Mouse (Mus musculus): ENCODE measurements around the gene Lingo2. TPM values are rescaled to one million over a fixed set of nuclear protein-coding genes. Genes with fewer than 3 reads are reported as not detected.
"Not testable (repeated sequence)": the region's sequence is repeated elsewhere in the genome, so short reads cannot be mapped to it uniquely, and the experiment has no call there.

Gene Lingo2
- polyA plus RNA-seq, 1 experiment from 2014 or later = 40.5 TPM

GRCm38 (mm10) chr4:36262436-36263169 lies 688.9 kb downstream of the Lingo2 start:
- WGBS = 91% methylated on average over 2 of the region's 2 CpGs
- H3K9ac ChIP-seq = no peak overlapping the region
- ATAC-seq (ENCODE audit: low FRiP score) = no peak
- H3K9me3 ChIP-seq = no peaks in the 10 kb centered on the region
- no peaks in the 10 kb centered on the region for H3K36me3 ChIP-seq
- no peak overlapping the region for H3K27ac ChIP-seq
- H3K4me3 ChIP-seq = no peak overlapping the region
- no peak overlapping the region for H3K4me2 ChIP-seq
- H3K27me3 ChIP-seq = no peaks in the 10 kb centered on the region
- H3K4me1 ChIP-seq (replicated peaks) = no peaks in the 10 kb centered on the region

GRCm38 (mm10) chr4:36186231-36186922 lies 765.2 kb downstream of the Lingo2 start:
- H3K36me3 ChIP-seq = no peaks in the 10 kb centered on the region
- H3K4me3 ChIP-seq = no peak overlapping the region
- 42% methylated on average over 7 of the region's 7 CpGs for WGBS
- peaks cover 10% of the 10 kb centered on the region for H3K4me1 ChIP-seq (replicated peaks)
- H3K9ac ChIP-seq = no peak overlapping the region
- 0 out of 2 replicates have a peak overlapping the region, but pooled peaks have one; percentile 55 for H3K27ac ChIP-seq
- H3K4me2 ChIP-seq = peak overlapping the region; percentile 30; the same call in 1 of the 2 replicates
- H3K9me3 ChIP-seq = no peaks in the 10 kb centered on the region
- no peaks in the 10 kb centered on the region for H3K27me3 ChIP-seq
- peak; percentile 73 for ATAC-seq (ENCODE audit: low FRiP score)

- WGBS = 58% methylated on average over 4 of the region's 4 CpGs
These were observed 767.9 kb downstream of the Lingo2 start for GRCm38 (mm10) chr4:36183643-36184042.

GRCm38 (mm10) chr4:36170099-36170498 lies 781.4 kb downstream of the Lingo2 start:
- Histone ChIP-seq H3K27ac (no peak overlapping the region), H3K9ac (no peak overlapping the region), H3K27me3 (no peaks in the 10 kb centered on the region), H3K4me1 (replicated peaks) (no peaks in the 10 kb centered on the region), H3K36me3 (no peaks in the 10 kb centered on the region), H3K4me3 (no peak overlapping the region), H3K4me2 (no peak overlapping the region), H3K9me3 (no peaks in the 10 kb centered on the region)
- ATAC-seq (ENCODE audit: low FRiP score) = no peak
- 41% methylated on average over 1 of the region's 1 CpGs for WGBS

More at GRCm38 (mm10) chr4:36183643-36184042, 767.9 kb downstream of the Lingo2 start:
- Histone ChIP-seq H3K4me2 (no peak overlapping the region), H3K4me3 (no peak overlapping the region), H3K27me3 (no peaks in the 10 kb centered on the region), H3K27ac (no peak overlapping the region), H3K4me1 (replicated peaks) (peaks cover 10% of the 10 kb centered on the region), H3K9me3 (no peaks in the 10 kb centered on the region), H3K9ac (no peak overlapping the region), H3K36me3 (no peaks in the 10 kb centered on the region)
- ATAC-seq (ENCODE audit: low FRiP score) = no peak

- no peak for ATAC-seq (ENCODE audit: low FRiP score)
- H3K4me2 ChIP-seq = no peak overlapping the region
- H3K27me3 ChIP-seq = no peaks in the 10 kb centered on the region
- no peaks in the 10 kb centered on the region for H3K36me3 ChIP-seq
- no peak overlapping the region for H3K27ac ChIP-seq
- H3K4me3 ChIP-seq = no peak overlapping the region
- H3K9me3 ChIP-seq = no peaks in the 10 kb centered on the region
- no peaks in the 10 kb centered on the region for H3K4me1 ChIP-seq (replicated peaks)
- no peak overlapping the region for H3K9ac ChIP-seq
These were observed 820.2 kb downstream of the Lingo2 start for GRCm38 (mm10) chr4:36131341-36131740.

GRCm38 (mm10) chr4:36095482-36095881 lies 856.1 kb downstream of the Lingo2 start:
- H3K9me3 ChIP-seq = no peaks in the 10 kb centered on the region

GRCm38 (mm10) chr4:36081095-36081852 lies 870.3 kb downstream of the Lingo2 start:
- H3K4me2 ChIP-seq = no peak overlapping the region
- H3K27me3 ChIP-seq = no peaks in the 10 kb centered on the region
- no peaks in the 10 kb centered on the region for H3K9me3 ChIP-seq
- no peak for ATAC-seq (ENCODE audit: low FRiP score)
- H3K4me1 ChIP-seq (replicated peaks) = no peaks in the 10 kb centered on the region
- WGBS = 56% methylated on average over 3 of the region's 3 CpGs
- H3K4me3 ChIP-seq = no peak overlapping the region
- no peak overlapping the region for H3K27ac ChIP-seq
- no peaks in the 10 kb centered on the region for H3K36me3 ChIP-seq
- H3K9ac ChIP-seq = no peak overlapping the region

More at GRCm38 (mm10) chr4:36095482-36095881, 856.1 kb downstream of the Lingo2 start:
- H3K9ac ChIP-seq = no peak overlapping the region
- ATAC-seq (ENCODE audit: low FRiP score) = no peak
- no peaks in the 10 kb centered on the region for H3K36me3 ChIP-seq
- WGBS = 91% methylated on average over 4 of the region's 4 CpGs
- H3K4me2 ChIP-seq = no peak overlapping the region
- no peaks in the 10 kb centered on the region for H3K4me1 ChIP-seq (replicated peaks)
- H3K27me3 ChIP-seq = no peaks in the 10 kb centered on the region
- no peak overlapping the region for H3K4me3 ChIP-seq
- H3K27ac ChIP-seq = no peak overlapping the region

- no peak for ATAC-seq (ENCODE audit: low FRiP score)
- Histone ChIP-seq H3K27ac (no peak overlapping the region), H3K9me3 (no peaks in the 10 kb centered on the region), H3K4me2 (no peak overlapping the region), H3K4me3 (no peak overlapping the region), H3K9ac (no peak overlapping the region), H3K4me1 (replicated peaks) (no peaks in the 10 kb centered on the region), H3K36me3 (no peaks in the 10 kb centered on the region), H3K27me3 (no peaks in the 10 kb centered on the region)
- WGBS = 85% methylated on average over 6 of the region's 6 CpGs
These were observed 872.5 kb downstream of the Lingo2 start for GRCm38 (mm10) chr4:36078910-36079525.

- not testable (repeated sequence) for H3K9ac ChIP-seq; H3K4me1 ChIP-seq (replicated peaks); H3K27me3 ChIP-seq; H3K27ac ChIP-seq; H3K4me2 ChIP-seq; H3K4me3 ChIP-seq; H3K9me3 ChIP-seq; H3K36me3 ChIP-seq; ATAC-seq (ENCODE audit: low FRiP score)
- 65% methylated on average over 1 of the region's 1 CpGs for WGBS
These were observed 886.8 kb downstream of the Lingo2 start for GRCm38 (mm10) chr4:36064701-36065100.

- no peak overlapping the region for H3K9ac ChIP-seq
- 0 out of 2 replicates have a peak overlapping the region, but pooled peaks have one; percentile 18 for H3K27ac ChIP-seq
- 43% methylated on average over 6 of the region's 6 CpGs for WGBS
These were observed 898.7 kb downstream of the Lingo2 start for GRCm38 (mm10) chr4:36052791-36053376.

GRCm38 (mm10) chr4:36040361-36040760 lies 911.2 kb downstream of the Lingo2 start:
- no peaks in the 10 kb centered on the region for H3K9me3 ChIP-seq
- no peak overlapping the region for H3K4me3 ChIP-seq
- H3K27ac ChIP-seq = no peak overlapping the region
- no peaks in the 10 kb centered on the region for H3K27me3 ChIP-seq
- no peak overlapping the region for H3K9ac ChIP-seq
- WGBS = 89% methylated on average over 3 of the region's 3 CpGs
- H3K4me2 ChIP-seq = no peak overlapping the region
- ATAC-seq (ENCODE audit: low FRiP score) = no peak
- no peaks in the 10 kb centered on the region for H3K4me1 ChIP-seq (replicated peaks)
- H3K36me3 ChIP-seq = no peaks in the 10 kb centered on the region

More at GRCm38 (mm10) chr4:36052791-36053376, 898.7 kb downstream of the Lingo2 start:
- Histone ChIP-seq H3K4me2 (no peak overlapping the region), H3K9me3 (no peaks in the 10 kb centered on the region), H3K36me3 (no peaks in the 10 kb centered on the region), H3K4me3 (no peak overlapping the region), H3K4me1 (replicated peaks) (peaks cover 8% of the 10 kb centered on the region; the same call in 1 of the 2 replicates), H3K27me3 (no peaks in the 10 kb centered on the region)
- ATAC-seq (ENCODE audit: low FRiP score) = peak; percentile 52; the same call in 1 of the 2 replicates

Data from hindbrain, embryonic 13.5 days (tissue).